Mouse (Mus musculus): ENCODE measurements around the gene Bglap2.

- TF ChIP-seq EP300 (IDR thresholded peaks at IDR 0.05; ENCODE audit: low read depth) = no peak
- no peak for TF ChIP-seq CTCF (IDR thresholded peaks at IDR 0.05; ENCODE audit: low read depth)
Observed at GRCm38 (mm10) chr3:88420771-88421170, 42.3 kb upstream of the Bglap2 start.

Measured in liver, postnatal 0 days (tissue).